Mouse (Mus musculus) adrenal gland, adult (tissue): ENCODE measurements around the gene Man2b1.

Experiments
- DNase-seq, 2 experiments: peaks; one replicate each; pipeline ENCODE4 v3.0.0; 2022 to 2023; ENCODE audit warnings: low spot score in 1 of 2; ENCODE audit not compliant: inconsistent age in 2 of 2

Man2b1 gene

DNA sequence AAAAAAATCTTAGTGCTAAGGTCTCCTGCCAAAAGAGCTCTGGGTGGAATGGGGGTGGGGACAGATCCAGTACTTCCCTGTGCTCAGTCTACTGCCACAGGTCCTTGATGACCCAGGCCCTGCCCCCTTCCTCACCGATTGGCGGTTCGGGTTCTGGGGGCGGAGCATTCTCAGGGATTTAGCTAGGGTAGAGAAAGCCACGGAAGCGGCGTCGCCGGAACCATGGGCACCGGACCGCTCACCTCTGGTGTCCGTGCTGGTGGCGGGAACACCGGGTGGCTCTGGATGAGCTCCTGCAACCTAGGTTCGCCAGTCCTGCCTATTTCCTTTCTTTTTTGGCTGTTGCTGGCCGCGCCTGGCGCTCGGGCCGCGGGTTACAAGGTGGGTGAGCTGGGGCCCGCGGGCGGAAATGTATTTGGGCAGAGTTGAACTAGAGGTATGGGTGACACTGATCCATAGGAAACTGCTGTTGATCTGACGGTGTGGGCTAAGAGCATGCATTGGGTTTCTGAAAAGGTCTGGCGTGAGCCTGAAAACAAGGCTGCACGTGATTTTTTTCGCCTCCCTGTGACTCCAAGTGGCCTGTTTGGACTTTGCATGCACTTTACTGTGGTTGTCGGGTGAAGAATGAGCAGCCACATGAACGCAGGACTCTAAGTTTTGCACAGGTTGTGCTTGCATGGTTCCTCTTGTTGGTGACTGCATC, at the start of gene Man2b1:
Gene Man2b1, plus strand, starts transcription at position 163 of the 706 bp plus-strand sequence.
- DNase-seq, result peak; percentile 93 to 97

DNA sequence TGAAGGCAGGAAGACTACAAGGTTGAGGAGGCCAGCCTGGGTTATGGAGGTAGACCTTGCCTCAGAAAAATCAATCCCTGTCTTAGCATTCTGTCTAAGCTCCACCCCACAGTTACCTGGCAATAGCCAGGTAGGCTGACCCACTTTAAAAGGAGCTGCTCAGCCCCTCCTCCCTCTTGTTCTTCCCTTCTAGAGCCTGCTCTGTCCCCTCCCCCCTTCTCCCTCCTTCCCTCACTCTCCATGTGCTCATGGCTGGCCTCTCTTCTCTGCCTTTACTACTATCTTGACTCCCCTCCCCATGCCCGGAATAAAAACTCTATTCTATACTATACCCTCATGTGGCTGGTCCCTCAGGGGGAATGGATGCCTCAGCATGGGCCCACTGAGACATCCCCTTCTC, 49.2 kb upstream of the Man2b1 start:
- peak in 1 of 2 experiments; percentile 43 for DNase-seq

DNA sequence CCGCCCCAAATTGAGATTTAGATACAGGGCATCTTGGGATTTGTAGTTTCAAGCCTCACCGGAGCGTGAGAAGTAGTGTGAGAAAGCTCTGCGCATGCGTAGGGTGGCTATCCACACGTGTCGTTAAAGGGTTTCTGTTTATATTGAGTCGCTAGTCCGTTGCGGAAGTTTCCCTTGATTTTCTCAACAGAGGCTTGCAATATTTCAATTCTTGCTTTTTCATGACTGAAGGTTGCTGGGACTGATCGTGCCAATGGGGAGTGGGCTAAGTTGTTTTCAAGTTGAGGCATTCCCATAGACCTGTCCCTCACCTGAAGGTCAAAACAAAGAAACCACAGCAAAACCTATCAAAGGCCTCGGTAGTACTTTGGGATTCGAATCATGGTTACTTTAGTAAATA, 48.3 kb upstream of the Man2b1 start:
- DNase-seq, result peak; percentile 74 to 89

DNA sequence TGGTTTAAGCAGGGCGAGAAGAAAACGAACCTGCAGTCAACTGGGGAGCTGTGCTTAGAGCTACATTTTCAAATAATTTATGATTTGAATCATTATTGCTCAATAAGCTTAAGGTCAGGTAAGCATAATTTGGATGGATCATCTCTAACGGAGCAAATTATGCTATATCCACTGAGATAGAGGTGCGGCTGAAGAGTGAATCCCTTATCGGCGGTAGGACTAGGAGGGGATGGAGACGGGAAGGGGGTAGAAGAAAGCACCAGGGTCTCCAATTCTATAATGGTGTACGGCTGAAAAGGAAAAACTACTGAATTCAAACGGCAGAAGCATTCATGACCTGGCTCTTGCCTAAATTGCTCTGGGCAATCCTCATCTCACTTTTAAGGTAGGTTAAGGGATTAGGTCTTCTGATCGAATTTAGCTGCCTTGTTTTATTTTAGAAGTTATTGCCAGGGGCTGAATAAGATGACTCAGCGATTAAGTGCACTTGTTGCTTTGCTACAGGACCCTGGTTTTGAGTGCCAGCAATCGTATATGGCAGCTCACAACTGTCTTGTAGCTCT, 47.8 kb upstream of the Man2b1 start:
- DNase-seq, result peak in 1 of 2 experiments; percentile 78

DNA sequence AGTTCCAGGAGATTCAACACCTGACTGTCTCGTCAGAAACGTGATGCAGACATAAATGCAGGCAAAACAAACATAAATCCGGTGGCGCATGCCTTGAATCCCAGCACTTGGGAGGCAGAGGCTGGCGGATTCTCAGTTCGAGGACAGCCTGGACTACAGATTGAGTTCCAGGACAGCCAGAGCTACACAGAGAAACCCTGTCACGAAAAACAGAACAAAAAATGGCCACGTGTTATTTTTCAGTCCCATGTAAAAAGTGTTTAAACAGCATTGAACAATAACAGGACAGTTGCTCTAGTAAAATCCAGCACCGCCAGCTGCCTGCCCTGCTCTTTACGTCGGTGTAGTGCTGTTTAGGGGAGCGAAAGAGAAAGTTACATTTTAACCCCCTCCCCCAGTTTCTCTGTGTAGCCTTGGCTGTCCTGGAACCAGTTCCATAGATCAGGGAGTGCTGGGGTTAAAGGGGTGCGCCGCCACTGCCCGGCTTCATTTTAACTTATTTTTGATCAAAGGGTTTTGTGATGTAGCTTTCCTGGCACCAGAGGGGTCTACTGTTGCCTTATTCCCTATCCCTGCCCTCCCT, 47.3 kb upstream of the Man2b1 start:
- peak; percentile 45 to 82 for DNase-seq

DNA sequence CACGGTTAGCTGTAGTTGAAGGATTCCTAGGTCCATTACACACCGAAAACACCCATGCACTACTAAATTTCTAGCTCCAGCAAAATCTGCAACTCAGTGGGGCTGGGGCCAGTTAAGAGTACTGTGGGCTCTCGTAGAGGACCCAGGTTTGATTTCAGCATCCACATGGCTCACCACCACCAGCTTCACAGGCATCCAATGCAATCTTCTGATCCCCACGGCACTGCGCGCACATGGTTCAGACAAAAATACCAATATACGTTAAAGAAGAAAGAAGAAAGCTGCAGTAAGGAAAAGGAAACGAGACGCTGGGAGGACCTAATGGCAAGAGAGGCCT, 46.7 kb upstream of the Man2b1 start:
- no peak for DNase-seq

DNA sequence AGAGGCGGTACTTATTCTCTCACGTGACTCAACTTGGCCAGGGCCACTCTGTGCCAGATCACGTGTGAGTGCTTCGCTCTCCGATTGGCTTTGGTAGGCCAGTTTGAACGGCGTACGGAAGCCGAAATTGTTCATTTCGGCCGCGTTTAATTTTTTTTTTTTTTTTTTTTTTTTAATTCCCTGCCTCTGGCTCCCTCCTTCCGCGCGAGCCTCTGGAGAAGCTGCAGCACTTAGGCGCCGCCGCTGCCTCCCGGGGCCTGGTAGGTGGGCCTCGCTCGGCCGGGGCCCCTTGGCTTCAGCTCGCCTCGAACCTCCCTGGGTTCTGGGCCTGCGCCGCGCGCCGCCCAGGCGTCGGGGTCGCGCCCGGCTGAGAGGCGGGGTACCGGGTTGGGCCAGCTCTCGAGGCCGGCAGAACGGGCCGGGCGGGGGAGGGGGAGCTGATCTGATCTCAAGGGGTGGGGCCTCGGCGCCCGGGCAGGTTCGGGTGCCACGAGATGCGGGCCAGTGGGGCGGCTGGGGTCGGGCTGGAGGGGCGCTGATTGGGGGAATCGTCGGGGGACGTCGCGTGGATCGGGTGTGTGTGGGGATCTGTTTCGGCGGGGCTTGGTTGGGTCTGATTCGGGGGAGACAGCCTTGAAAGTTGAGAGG, 46.2 kb upstream of the Man2b1 start, which contains the start of gene Tnpo2:
Gene Tnpo2, plus strand, starts transcription at position 198 of the 648 bp plus-strand sequence.
- DNase-seq, result peak; percentile 92 to 98

DNA sequence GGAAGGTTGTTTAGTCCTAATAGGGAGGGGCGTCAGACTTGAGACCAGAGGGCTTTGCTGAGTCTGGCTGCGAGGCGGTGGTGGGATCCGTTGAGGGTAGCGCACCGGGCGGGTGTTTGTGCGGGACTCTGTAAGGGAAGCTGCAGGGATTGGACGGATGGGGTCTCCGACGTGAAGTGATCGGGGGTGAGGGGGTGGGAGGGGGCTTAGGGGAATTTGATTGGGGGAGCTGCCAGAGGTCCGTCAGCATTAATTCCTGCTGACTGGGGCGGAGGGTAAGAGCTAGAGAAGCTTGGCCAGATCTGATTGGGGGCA, 45.7 kb upstream of the Man2b1 start:
- DNase-seq, result no peak

DNA sequence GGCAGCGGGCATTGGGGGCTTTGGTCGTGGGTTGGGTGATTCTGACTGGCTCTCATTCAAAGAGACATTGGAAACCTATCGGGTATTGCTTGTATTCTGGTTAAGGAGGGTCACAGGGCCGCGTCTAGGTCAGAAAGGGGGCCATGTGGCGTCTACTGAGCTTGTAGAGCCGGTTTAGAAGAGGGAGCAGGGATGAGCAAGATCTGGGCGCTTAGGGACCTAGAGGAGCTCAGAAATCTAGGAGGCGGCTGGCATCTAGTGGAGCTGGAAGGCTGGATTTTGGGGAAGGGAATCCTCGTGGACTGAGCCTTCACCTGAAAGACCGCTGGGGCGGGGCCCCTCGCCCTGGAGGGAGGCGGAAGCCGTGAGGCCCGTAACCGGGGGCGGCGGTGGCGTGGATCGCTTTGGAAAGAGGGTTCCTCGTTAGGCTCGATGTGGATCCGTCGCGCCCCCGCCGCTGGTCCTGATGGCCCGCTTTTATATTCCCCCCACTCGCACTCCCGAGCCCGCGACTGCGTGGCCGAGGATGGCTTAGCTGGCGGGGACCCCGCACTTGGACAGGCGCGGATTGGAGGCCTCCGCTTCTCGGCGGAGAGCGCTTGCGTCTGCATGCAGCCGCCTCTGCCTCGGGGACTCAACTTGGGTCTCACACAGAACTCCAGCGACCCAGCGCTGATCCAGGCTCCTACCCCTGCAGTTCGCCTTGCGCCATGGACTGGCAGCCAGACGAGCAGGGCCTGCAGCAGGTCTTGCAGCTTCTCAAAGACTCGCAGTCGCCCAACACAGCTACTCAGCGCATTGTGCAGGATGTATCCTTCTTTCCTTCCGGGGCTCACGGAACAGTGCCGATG, 45.2 kb upstream of the Man2b1 start:
- DNase-seq, result peak; percentile 63 to 88

DNA sequence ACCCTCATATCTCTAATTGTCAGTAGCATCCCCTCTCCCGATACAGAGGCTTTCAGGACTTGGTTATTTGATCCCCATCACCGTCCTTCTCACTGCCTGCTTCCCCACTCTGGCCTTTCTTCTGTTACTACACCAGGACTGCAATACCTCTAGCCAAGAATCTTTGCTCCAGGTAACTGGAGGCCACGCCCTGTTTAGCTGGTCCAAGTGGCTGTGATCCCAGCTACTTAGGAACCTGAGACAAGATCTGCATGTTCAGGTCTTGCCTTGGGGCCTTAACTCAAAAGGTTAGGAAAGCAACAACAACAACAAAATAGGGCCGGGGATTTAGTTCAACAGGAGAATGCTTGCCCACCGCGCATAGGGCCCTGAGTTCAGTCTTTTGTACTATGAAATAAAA, 39.5 kb upstream of the Man2b1 start:
- DNase-seq, result no peak

DNA sequence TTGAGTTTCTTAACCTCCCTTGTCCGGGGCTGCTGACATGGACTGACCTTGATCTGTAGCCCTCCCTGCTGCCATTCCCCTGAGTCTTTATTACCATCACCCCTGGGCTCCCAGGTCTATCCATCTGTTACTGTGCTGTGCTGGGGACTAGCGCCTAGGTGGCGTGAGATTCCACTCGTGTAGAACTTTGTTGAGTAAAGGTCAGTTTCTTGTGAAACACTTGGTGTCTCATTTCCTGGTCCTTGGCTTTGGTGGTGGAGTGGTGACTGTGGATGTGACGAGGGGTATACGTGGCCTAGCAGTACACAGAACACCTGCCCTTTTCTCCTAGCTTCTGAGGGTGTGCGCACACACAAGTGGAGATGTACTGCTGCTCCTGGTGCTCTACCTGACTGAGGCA, 25.7 kb upstream of the Man2b1 start:
- peak in 1 of 2 experiments; percentile 71 for DNase-seq

DNA sequence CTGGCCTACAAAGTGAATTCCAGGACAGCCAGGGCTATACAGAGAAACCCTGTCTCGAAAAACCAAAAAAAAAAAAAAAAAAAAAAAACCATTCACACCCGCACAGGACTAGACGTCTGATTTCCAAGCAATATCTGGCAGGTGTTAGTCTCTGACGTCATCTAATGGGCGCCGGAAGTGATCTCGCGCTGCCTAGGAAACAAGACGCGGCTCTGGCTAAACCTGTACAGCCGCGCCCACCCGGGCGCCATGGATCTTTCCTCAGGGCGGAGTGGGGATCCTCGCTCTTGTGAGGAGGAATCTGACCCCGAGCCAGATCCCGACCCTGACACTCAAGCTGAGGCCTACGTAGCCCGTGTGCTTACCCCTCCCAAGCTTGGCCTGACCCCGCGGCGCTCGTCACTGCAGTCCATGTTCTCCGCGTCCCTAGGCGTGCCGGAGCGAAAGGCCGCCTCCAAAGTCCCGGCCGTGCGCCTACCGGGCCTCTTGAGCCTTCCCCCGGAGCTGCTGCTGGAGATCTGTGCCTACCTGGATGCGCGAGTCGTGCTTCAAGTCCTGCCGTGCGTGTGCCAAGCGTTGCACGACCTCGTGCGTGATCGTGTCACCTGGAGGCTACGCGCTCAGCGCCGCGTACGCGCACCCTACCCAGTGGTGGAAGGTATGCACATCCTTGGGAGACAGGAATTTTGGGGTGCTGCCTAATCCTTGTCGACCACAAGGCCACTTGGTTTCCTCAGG, 23.0 kb upstream of the Man2b1 start, which contains the start of gene Fbxw9:
Gene Fbxw9, plus strand, starts transcription at position 177 of the 738 bp plus-strand sequence.
- peak; percentile 89 to 96 for DNase-seq

DNA sequence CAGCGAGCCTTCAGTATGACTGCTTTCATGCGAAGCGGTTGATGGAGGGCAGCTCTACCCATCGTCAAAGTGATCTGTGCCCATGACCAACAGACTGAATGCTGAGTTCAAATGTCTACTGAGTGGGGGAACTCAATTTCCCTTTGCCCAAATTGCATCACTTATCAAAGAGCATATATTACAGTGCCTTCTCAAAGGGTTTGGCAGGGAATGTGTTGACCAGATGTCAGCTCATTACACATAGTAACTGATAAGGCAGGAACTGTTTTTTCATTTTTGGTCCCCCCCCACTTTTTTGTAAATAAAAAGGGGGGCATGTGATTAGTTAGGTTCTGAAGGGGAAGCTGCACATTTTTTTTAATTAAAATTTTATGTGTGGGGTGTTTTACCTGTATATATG, 20.5 kb upstream of the Man2b1 start:
- no peak for DNase-seq

DNA sequence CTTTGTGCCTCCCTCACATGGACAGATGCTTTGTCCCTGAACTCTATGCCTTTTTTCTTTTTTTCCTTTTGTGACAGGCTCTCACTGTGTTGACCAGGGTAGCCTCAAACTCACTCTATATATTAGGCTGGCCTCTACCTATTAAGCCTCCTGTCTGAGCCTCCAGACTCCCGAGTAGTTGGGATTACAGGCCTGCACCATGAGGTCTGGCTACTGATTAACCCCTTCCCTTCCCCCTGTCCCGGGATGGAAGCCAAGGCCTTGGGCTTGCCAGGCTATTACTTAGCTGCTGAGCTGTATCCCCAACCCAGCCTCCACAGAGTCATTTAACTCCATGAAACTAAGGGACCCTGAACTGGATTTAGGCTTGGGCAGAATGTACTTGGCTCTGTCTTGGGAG, 17.9 kb upstream of the Man2b1 start:
- DNase-seq, result no peak

DNA sequence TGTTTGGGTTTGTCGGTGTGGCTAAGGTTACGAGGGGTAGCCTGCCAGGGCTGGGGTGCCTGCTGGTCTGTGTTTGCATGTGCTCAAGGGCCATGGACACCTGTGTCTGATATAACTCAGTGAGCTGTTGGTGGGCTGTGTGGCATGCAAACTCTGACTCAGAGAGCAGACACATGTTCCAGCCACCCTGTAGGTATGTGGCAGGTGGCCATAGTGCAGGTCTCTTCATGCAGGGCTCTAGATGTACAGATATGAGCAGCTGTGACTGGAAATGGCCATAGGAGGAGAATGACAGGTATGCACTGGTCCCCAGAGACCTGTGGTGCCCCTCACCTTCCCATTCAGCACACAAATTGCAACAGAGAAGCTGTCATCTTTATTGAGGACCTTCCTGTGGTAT, 15.9 kb upstream of the Man2b1 start:
- DNase-seq, result no peak

DNA sequence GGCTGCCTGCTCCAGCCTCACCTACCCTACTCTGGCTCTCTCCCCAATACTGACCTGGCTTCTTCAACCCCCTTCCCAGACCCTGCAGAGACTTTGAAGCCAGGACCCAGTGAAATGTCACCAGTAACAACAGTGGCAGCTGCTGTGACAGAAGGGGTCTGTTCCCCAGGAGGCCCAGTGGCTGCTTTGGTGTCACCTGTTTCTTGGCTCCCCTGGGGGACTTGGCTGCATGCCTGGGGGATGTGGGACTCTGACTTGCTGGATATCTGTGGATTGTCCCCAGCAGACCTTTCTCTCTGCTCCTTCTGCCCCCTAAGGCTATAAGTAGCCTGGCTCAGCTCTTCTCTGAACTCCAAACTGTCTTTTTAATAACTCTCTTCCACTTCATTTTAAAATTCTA, 15.1 kb upstream of the Man2b1 start, which contains the start of gene Gm5741:
Gene Gm5741, minus strand, starts transcription at position 1 of the 400 bp plus-strand sequence.
- DNase-seq, result no peak

DNA sequence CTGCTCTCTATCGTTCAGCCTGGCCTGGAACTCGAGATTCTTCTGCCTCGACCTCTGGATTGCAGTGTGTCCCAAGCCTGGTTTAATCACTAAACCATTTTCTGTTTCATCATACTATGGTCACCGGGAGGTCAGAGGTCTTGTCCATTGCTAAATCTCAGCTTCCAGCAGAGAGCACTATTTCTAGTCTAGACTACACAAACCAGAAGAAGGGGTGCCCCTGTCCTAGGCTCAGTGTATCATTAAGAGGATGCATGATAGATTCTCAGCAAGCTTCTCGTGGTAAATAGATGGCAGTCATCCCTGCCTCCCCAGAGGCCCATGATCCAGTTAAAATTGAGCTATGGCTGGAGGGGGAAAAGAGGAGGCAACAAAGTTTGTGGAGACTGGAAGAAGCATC, 12.0 kb upstream of the Man2b1 start:
- peak in 1 of 2 experiments; percentile 71 for DNase-seq

DNA sequence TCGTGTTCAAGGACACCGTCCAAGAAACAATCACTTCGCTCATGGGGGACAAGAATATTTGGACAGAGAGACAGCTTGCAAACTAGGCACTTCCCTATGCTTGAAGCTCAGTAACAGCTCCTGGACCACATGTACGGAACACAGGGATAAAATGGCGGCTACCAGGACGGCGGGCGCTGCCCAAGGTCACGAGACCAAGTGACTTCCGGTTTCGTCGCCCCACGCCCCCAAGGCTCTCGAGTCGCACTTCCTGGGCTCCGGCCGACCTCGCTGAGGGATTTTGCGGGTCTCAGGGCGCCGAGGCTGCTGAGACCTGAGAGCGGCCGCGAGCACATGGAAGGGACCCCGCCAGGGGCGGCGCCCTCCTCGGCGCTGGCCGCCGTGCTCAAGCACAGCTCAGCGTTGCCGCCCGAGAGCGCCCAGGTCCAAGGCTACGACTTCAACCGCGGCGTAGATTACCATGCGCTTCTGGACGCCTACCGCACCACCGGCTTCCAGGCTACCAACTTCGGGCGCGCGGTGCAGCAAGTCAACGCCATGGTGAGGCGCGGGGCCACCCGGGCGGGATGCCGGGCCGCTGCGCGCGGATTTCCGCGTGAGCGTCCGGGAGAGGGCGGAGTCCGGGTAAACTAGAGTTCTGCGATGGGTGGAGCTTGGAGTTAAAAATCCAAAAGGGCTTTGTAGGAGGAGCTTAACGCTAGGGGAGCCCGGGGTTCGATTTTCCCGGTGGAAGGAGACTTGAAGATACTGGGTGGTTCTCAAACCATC, 11.4 kb upstream of the Man2b1 start, which contains the start of gene Dhps:
Gene Dhps, plus strand, starts transcription at position 244 of the 768 bp plus-strand sequence.
- DNase-seq, result peak; percentile 93 to 96

DNA sequence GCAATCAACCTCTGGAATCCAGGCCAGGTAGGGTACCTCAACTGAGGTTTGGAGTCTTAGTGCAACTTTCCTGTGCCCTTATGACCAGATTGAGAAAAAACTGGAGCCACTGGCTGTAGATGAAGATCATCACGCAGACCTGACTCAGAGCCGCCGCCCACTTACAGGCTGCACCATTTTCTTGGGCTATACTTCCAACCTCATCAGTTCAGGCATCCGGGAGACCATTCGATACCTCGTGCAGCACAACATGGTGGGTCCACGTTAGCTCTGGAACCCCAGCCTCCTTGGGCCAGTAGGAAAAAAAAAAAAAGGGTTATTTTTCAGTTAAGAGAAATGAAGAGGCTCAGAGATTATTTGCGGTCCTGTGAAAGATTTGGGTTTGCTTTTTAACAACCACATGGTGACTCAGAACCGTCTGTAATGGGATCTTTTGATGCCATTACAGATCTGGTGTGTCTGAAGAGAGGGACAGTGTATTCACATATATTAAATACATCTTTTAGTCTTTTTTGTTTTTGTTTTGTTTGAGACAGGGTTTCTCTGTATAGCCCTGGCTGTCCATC, 10.6 kb upstream of the Man2b1 start:
- no peak for DNase-seq
